Mouse (Mus musculus) ES-E14 (cell line): ENCODE results near the gene Otog.

ENCODE experiments used
- CHD2 ChIP-seq: IDR thresholded peaks from 2 replicates; pipeline ENCODE4 v1.6.1; 2014; ENCODE audit warnings: mild to moderate bottlenecking, low read depth, low read length, inconsistent platforms
- HCFC1 ChIP-seq: IDR thresholded peaks from 2 replicates; pipeline ENCODE4 v1.6.1; 2012; ENCODE audit warnings: low read length, inconsistent platforms, borderline replicate concordance; ENCODE audit not compliant: insufficient read depth

GRCm38 (mm10) chr7:46282276-46282675 is 41.5 kb downstream of the Otog start:
- no peak for TF ChIP-seq CHD2
- TF ChIP-seq HCFC1, result no peak
